Mouse (Mus musculus): ENCODE results near the gene Abca9. TPM values are rescaled to one million over a fixed set of nuclear protein-coding genes. Genes with fewer than 3 reads are reported as not detected.

Abca9 gene
- 0.38 and 0.49 TPM in 2 replicates for polyA plus RNA-seq (2015; fragmentation: Nextera tagmentation; extraction: Ambion mirVana)

GRCm38 (mm10) chr11:110167459-110168251 lies at the start of gene Abca9:
Gene Abca9, minus strand, starts transcription at chr11:110168196.
- DNase-seq (ENCODE audit: low spot score) = no peak

- DNase-seq (ENCODE audit: low spot score) = no peak
Measured at GRCm38 (mm10) chr11:110217118-110217517, 49.1 kb upstream of the Abca9 start.

GRCm38 (mm10) chr11:110203930-110204329 lies 35.9 kb upstream of the Abca9 start:
- DNase-seq (ENCODE audit: low spot score) = no peak

- DNase-seq (ENCODE audit: low spot score) = no peak
Measured at GRCm38 (mm10) chr11:110198882-110199281, 30.9 kb upstream of the Abca9 start.

- DNase-seq (ENCODE audit: low spot score) = no peak
Measured at GRCm38 (mm10) chr11:110196561-110197306, 28.7 kb upstream of the Abca9 start.

DNA sequence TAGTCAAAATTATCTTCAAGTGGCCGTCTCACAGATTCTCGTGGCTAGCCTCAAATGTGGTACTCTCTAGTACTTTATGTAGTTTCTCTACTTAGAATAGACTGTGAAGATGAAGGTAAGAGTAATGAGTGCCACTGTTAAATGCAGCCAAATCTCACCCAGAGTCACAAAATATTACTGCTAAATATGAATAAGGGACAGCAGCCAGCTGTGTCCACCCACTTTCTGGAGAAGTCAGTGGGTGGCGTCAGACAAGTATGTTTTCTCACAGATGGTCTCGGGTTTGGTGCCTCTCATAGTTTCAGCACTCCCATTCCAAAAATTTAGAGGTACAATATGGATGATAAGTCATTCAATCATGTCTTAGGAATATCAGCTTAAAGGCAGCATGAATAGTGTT lies 27.3 kb upstream of the Abca9 start:
- no peak for DNase-seq (ENCODE audit: low spot score)

- DNase-seq (ENCODE audit: low spot score) = no peak
Measured at GRCm38 (mm10) chr11:110171212-110171611, 3.2 kb upstream of the Abca9 start.

DNA sequence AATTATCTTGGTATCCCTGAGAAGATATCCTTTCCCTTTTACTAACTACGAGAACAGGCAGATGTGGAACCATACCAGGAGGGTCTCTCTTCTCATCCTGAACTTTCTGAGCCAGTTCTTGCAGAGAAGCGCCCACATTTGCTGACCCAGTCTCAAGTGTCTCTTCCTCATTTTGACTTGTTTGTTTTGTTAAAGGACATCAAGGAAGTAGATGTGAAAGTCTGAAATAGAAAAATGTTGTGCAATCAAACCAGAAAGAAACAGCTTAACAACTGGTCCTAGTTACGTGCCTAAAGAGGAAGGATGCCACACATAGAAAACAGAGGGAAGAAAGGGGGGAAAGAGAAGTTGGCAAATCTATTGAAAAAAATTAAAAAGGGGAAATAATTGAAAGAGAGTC lies 2.2 kb downstream of the Abca9 start:
- no peak for DNase-seq (ENCODE audit: low spot score)

DNA sequence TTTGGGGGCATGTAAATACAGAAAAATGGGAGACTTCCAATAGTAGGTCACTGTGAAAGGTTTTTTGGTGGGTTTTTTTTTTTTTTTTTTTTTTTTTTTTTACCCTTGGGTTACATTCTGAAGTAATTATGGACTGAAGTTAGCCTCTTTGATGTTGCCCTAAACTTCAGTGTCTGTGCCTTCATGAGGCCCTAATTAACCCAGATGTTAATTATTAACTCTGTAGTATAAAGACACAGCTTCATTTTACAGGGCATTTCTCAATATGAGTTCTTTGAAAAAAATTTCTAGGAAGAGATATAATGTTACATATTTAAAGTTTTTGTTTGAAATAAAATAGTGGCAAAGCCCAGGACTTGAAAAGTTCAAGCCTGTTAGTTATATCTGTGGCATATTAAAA lies 2.6 kb downstream of the Abca9 start:
- no peak for DNase-seq (ENCODE audit: low spot score)

- DNase-seq (ENCODE audit: low spot score) = no peak
Measured at GRCm38 (mm10) chr11:110157059-110157458, 10.9 kb downstream of the Abca9 start.

GRCm38 (mm10) chr11:110155985-110156384 lies 12.0 kb downstream of the Abca9 start:
- DNase-seq (ENCODE audit: low spot score) = no peak

GRCm38 (mm10) chr11:110147640-110148039 lies 20.4 kb downstream of the Abca9 start:
- no peak for DNase-seq (ENCODE audit: low spot score)

DNA sequence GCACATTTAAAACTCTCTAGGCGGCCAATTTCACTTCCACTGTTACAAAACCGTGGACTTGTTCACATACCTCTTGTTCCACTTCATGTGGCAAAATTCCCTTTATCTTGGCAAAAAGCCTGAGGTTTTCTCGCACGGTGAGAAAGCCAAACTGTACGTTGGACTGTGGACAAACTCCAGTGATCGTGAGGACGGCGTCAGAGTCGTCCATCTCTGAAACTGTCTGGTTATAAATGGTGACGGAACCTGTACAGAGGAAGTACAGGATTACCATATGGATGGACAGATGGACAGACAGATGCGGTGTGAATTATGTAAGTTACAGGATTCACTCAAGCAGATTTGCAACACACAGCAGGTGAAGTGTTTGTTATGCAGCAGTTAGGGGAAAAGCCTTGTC lies 22.6 kb downstream of the Abca9 start:
- no peak for DNase-seq (ENCODE audit: low spot score)

DNA sequence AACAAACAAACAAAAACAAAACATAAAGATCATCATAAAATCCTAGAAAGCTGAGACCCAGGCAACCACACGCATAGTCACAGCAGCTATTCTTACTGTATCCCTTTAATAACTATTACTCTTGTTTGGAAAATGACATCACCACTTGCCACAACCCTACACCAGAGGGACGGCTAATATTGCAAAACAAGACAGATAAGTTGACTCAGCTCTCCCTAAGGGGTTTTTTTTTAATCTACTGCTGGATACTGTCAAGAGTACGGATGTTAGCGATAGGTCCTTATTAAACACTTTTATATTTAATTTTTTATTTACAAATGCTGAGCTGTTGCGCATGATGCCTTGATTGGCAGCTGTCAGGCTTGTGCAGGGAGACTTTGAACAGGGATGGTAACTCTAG lies 37.2 kb downstream of the Abca9 start:
- DNase-seq (ENCODE audit: low spot score) = no peak

DNA sequence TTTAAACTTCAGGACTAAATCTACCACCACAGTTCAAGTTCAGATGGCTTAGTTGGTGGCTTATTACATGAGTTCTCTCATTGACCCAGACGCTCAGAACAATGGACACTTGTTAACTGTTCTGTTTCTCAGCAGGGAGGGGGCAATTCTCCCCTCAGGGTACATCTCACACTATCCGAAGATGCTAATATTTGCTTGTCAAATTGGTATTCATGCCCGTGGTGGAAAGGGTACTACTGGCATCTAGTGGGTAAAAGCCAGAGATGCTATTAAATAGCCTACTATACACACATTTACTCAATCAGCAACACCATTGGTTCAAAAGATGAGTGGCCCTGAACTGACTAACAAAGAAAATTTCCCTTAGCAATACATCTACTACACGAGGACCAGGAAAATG lies 56.9 kb downstream of the Abca9 start:
- DNase-seq (ENCODE audit: low spot score) = no peak

DNA sequence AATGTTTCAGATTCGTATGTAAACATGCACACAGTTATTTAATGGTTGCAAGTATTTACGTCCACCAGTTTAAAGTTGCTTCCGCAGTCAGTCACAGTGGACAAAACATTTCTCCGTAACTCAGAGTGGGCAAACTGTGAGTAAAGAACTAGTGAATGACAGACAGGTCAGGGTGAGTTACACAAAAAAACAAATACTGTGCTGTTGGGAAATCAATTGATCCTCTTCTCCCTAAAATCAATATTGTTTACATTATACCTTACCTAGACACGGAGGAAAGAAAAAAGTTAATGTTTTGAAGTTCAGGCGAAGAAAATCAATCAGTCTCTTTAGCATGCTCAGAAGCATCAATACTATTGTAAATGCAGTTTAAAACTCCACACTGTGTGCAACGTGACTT lies 66.6 kb downstream of the Abca9 start:
- DNase-seq (ENCODE audit: low spot score) = no peak

- no peak for DNase-seq (ENCODE audit: low spot score)
Measured at GRCm38 (mm10) chr11:110098901-110099300, 69.1 kb downstream of the Abca9 start.

- DNase-seq (ENCODE audit: low spot score) = no peak
Measured at GRCm38 (mm10) chr11:110097465-110097864, 70.5 kb downstream of the Abca9 start.

DNA sequence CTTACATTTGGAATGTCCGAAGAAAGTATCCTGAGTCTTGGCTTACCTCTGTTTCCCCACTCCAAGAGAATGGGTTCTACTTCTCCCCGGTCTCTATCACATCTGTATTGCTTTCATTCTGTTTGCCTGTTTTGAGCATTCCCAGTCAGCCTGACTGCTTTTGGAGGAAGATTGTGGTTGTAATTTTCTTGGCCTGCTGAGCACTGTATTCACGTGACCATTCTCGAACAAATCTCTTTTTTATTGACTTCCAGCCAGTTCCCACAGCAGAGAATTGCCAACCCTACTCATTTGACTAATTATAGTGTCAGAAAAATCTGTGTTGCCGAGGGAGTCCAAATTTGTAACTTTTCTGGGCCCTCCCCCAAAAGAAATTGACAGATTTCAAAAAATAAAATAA lies 72.1 kb downstream of the Abca9 start, which contains the start of gene Abca8a:
Gene Abca8a, minus strand, starts transcription at position 121 of the 400 bp plus-strand sequence.
- DNase-seq (ENCODE audit: low spot score) = no peak

DNA sequence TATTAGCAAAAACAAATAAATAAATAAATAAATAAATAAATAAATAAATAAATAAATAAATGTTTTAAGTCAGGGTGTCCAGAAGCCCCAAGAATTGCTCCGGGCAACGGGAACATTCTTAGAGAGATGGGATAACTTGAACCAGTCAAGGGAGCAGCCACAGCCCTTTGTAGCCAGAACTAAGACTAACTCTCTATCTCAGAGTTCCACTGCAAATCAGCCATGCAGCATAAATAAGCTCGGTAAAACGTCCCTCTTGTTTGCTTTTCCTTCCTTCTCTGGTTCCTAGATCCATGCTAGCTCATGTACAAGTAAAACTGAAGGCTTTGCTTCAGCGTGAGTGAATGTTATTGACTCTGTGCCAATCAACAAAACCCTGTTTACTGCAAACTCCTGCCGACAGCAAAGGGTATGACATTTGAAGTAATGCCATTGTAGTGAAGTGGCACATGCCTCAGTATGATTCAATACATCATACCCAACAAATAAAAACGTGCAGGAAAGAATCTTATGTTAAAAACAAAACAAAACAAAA lies 73.1 kb downstream of the Abca9 start:
- DNase-seq (ENCODE audit: low spot score) = no peak

DNA sequence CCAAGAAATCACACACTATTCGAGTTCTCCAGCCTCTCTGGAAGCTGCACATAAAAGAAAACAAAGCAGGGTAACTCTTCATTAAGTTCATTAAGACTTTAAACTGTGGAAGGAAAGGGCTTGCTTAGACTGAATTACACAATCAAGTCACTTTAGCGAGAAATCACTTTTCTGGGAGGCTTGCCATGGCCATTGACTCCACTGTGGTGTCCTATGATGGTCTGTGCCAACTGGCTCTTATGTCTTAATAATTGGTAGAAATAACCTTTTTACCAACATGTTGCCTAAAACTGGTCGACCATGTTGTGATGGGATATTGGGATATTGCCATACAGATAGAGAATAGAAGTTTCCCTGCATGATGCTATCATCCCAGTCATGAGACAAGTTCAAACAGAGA lies 73.8 kb downstream of the Abca9 start:
- DNase-seq (ENCODE audit: low spot score) = no peak

GRCm38 (mm10) chr11:110091328-110091727 lies 76.7 kb downstream of the Abca9 start:
- no peak for DNase-seq (ENCODE audit: low spot score)

All from thymus, postnatal 0 days (tissue).